Mouse (Mus musculus) thymus, postnatal 36 days (tissue): ENCODE measurements around the gene Hist1h2bq.
A peak's percentile ranks its signal among the peaks of the same experiment; 100 is the strongest.
"Not testable (repeated sequence)": the region's sequence is repeated elsewhere in the genome, so short reads cannot be mapped to it uniquely, and the experiment has no call there.

Source experiments
- DNase-seq, 2 experiments: peaks; one replicate each; pipeline ENCODE4 v3.0.0; 2022; ENCODE audit warnings: mixed read lengths in 2 of 2

Gene Hist1h2bq

DNA sequence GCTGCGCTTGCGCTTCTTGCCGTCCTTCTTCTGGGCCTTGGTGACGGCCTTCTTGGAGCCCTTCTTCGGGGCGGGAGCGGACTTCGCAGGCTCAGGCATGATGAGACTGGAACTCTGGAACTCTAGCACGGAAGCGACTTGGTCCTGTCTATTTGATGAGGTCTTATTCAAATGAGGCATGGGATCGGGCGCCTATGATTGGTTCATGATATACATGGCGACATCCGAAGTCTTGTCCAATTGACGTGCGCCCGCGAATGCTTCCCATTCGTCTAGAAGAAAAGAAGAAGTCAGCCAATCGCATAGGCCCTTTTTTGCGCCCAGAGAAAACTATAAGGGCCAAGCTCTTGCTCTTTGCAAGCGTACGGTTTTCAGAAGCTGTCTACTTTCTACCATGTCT is at the start of gene Hist1h2bq, which contains the start of gene Hist1h2ao:
TSS of gene Hist1h2bq (minus strand) at position 125 of the 400 bp plus-strand sequence.
TSS of gene Hist1h2ao (plus strand) at position 393 of the 400 bp plus-strand sequence.
- not testable (repeated sequence) for DNase-seq

DNA sequence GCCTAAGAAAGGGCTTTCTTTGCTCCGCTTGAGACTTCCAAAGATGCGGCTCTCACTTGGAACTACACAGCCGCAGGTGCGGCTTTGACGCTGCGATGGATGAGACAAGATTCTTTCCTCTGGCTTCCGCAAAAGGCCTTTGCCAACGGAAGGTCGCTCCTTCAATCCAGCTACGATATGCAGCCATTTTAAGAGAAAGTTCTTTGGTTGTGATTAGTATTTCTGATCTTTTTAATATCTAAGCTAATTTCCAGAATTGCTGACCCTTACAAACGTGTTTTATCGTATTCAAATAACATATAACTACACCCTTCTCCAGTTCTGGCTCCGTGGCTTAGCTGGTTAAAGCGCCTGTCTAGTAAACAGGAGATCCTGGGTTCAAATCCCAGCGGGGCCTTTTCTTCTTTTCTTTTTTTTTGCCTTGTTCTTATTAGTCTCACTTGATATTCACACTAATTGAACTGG is 45.7 kb upstream of the Hist1h2bq start:
- DNase-seq = peak; percentile 7 to 14

DNA sequence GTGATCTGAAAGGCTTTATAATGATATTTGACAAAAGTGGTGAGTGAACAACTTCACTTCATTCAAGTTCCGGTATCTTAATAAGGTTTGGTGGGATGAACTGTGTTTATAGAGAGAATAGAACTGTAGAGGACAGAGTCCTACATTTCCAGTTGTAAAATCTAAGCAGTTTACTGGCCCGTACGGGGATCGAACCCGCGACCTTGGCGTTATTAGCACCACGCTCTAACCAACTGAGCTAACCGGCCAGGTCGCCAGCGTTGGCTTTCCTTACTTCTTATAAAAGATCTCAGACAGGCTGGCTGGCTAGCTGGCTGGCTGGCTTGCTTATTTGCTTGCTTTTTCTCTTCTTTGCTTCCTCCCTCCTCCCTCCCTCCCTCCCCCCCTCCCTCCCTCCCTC is 45.1 kb upstream of the Hist1h2bq start:
- DNase-seq = peak; percentile 74

DNA sequence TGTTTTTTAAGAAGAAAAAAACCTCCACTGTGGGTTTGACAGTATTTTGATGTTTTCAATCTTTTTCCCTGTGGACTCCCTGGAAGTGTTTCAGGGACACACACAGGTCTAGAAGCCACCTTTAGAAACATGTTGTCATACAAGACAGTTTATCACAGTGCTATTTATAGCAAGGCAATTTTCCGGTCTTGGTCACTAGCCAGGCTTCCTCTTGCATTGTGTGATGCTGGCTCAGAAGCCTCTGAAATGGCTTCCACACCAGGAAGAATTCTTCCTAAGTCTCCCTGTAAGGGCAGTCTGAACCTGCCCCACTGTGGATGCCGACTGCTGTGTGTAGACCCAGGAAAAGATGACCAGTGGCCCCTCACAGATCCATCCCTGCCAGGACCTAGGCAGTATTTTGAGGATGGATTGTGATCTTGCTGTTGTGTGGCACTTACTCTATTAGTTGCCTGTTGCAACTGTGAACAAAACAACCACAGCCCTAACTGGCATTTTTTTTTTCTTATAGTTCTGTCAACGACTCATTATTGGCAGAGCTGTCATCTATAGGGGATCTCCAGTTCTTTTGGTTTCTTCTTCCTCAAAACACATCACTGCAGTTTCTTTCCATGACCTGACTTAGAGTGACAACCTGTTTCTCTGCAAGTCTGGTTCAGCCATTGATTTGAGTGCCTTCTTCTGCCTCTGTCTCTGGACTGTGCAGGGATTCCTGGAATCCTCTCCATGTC is 42.4 kb upstream of the Hist1h2bq start:
- DNase-seq = no peak

GRCm38 (mm10) chr13:21850696-21851095 is 40.7 kb upstream of the Hist1h2bq start:
- not testable (repeated sequence) for DNase-seq

GRCm38 (mm10) chr13:21847883-21848282 is 37.9 kb upstream of the Hist1h2bq start:
- DNase-seq = no peak

GRCm38 (mm10) chr13:21846356-21846755 is 36.4 kb upstream of the Hist1h2bq start:
- not testable (repeated sequence) for DNase-seq

DNA sequence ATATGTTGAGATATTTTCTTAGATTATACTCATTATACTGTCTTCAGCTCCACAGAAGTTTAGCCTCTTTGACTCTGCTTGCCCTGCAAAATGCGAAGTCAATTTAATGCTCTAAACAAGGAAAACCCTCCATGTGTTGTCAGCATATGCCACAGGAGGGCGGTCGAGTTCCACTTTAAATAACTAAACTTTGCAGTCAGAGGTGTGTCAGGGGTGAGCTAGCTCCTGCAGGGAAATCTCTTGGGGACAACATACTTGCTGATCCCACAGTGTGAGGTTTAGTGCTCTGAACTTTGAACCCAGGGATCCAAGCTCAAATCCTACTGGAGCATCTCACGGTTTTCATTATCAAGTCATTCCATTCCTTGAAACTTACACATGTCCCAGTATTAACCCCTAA is 30.5 kb upstream of the Hist1h2bq start:
- DNase-seq = not testable (repeated sequence)

- DNase-seq = not testable (repeated sequence)
Observed at GRCm38 (mm10) chr13:21833461-21833860, 23.5 kb upstream of the Hist1h2bq start, which contains the start of the genes Hist1h2ap and Hist1h2br. Hist1h2ap (minus strand) TSS chr13:21833507. Hist1h2br (plus strand) TSS chr13:21833743.

GRCm38 (mm10) chr13:21831418-21832394 is 21.7 kb upstream of the Hist1h2bq start, which contains the start of gene Hist1h4n:
Hist1h4n (minus strand) TSS chr13:21832196.
- peak; percentile 40 to 54 for DNase-seq

- DNase-seq = peak in 1 of 2 experiments; percentile 9
Observed at GRCm38 (mm10) chr13:21830344-21830743, 20.3 kb upstream of the Hist1h2bq start.

DNA sequence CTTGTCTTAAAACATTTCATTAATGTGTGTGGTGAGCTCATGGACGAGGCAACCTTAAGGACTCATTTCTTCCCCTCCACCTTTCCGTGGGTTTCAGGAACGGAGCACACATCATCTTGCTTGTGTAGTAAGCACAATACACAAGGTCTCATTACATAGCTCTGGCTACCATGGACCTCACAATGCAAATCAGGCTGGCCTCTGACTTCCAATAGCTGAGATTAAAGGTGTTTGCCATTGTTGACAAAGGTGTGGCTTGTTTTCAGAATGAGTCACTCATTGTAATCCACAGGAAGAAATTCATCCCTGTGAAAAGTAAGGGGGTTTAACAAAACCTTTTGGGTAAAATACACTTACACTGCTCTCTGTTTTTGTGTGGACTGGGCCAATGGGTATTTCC is 18.5 kb upstream of the Hist1h2bq start:
- no peak for DNase-seq

- not testable (repeated sequence) for DNase-seq
Observed at GRCm38 (mm10) chr13:21820082-21820890, 10.3 kb upstream of the Hist1h2bq start.

DNA sequence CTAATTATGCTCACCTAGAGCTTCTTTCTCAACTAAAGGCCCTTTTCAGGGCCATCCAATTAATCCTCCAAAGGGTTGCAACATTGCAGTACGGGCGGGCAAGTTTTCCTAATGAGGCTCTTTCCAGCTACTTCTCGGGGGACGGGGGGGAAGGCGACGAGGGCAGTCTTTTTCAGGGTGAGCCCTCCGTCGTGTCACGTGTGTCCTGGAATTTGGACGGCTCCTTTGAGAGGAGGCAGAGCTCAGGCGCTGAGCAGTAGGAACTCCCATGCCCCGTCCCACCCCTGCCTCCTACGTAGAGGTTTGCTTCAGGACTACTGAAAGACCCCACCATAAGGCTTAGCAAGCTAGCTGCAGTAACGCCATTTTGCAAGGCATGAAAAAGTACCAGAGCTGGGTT is 2.1 kb upstream of the Hist1h2bq start:
- peak; percentile 5 to 22 for DNase-seq

DNA sequence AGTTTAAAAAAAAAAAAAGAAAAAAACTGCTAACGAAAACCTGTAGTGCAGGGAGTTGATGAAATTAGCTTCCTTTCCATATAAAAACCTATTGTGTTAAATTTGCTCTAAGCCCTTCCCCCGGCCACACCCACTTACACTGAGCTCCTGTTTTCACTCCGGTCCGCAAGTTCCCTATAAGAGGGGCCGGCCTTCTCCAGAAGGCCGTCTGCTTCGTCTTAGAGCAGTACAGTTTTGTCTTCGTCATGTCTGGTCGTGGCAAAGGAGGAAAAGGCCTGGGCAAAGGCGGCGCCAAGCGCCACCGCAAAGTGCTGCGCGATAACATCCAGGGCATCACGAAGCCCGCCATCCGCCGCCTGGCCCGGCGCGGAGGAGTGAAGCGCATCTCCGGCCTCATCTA is 1.5 kb upstream of the Hist1h2bq start, which contains the start of gene Hist1h4m:
TSS of gene Hist1h4m (plus strand) at position 208 of the 400 bp plus-strand sequence.
- peak; percentile 51 to 64 for DNase-seq

- DNase-seq = not testable (repeated sequence)
Observed at GRCm38 (mm10) chr13:21811074-21811473, 1.1 kb upstream of the Hist1h2bq start.

- not testable (repeated sequence) for DNase-seq
Observed at GRCm38 (mm10) chr13:21803058-21803457, 6.9 kb downstream of the Hist1h2bq start.

GRCm38 (mm10) chr13:21797163-21797562 is 12.8 kb downstream of the Hist1h2bq start:
- not testable (repeated sequence) for DNase-seq

DNA sequence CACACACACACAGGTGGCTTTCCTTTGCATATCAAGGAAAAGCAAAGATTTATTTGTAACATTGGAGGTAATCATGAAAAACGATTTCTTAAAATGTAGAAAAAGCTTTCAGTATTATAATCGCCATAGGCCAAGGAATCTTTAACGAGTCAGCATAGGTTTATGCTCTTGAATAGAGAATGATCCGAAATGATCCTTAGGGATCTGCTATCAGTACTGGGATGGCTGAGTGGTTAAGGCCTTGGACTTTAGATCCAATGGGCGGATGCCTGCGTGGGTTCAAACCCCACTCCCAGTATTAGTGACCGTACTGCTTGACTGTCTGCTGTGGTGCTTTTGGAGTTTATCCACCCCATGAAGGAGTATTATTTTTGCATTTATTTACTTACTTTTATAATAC is 14.4 kb downstream of the Hist1h2bq start:
- no peak for DNase-seq

- DNase-seq = no peak
Observed at GRCm38 (mm10) chr13:21790601-21791283, 19.3 kb downstream of the Hist1h2bq start.

DNA sequence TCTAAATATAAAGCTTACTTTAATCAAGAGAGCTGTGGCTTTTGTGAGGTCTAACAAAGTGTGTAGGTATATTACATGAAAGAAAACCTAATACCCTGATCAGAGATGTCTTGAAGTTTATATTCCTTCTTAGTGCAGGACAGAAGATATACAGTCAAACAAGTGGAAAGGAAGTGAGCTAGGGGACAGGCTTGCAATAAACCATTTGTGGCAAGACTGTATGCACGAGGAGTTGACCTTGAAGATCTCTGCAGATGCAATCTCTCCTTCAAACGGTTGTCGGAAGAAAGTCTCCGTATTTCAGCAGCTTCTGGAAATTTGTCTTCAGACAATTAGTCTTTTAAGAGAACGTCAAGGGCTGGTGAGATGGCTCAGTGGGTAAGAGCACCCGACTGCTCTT is 20.1 kb downstream of the Hist1h2bq start:
- DNase-seq = no peak
